Mouse (Mus musculus) liver, embryonic 13.5 days (tissue): ENCODE measurements around the gene Thap7. TPM values are rescaled to one million over a fixed set of nuclear protein-coding genes. Genes with fewer than 3 reads are reported as not detected.
"Not testable (repeated sequence)": the region's sequence is repeated elsewhere in the genome, so short reads cannot be mapped to it uniquely, and the experiment has no call there.

ENCODE experiments used
- ATAC-seq: fragments of 200-750 bp; cut with Nextera tagmentation; 2 replicates; pipeline ENCODE4 v1.8.0; 2017; ENCODE audit warnings: low read depth, mild to moderate bottlenecking, moderate number of reproducible peaks, moderate library complexity
- DNase-seq: peaks from one replicate; pipeline ENCODE4 v3.0.0; 2022
- H3K27ac ChIP-seq: fragments of 300-500 bp; sonication (generic); 2 replicates; pipeline ENCODE4 v1.5.1; 2015; ENCODE audit warnings: moderate library complexity, mild to moderate bottlenecking, inconsistent platforms
- H3K27me3 ChIP-seq: fragments of 300-500 bp; sonication (generic); 2 replicates; pipeline ENCODE4 v1.6.1; 2015; ENCODE audit warnings: mild to moderate bottlenecking, inconsistent platforms
- H3K36me3 ChIP-seq: fragments of 300-500 bp; sonication (generic); 2 replicates; pipeline ENCODE4 v1.6.1; 2015; ENCODE audit warnings: mild to moderate bottlenecking, inconsistent platforms
- H3K4me1 ChIP-seq: fragments of 300-500 bp; sonication (generic); replicated peaks from 2 replicates; pipeline ENCODE4 v1.6.1; 2015; ENCODE audit warnings: inconsistent platforms
- H3K4me2 ChIP-seq: fragments of 300-500 bp; sonication (generic); 2 replicates; pipeline ENCODE4 v1.6.1; 2015; ENCODE audit warnings: inconsistent platforms, mild to moderate bottlenecking, moderate library complexity
- H3K4me3 ChIP-seq: fragments of 300-500 bp; sonication (generic); replicated peaks from 2 replicates; pipeline ENCODE4 v1.5.1; 2015; ENCODE audit warnings: mild to moderate bottlenecking, inconsistent platforms
- H3K9ac ChIP-seq: fragments of 300-500 bp; sonication (generic); 2 replicates; pipeline ENCODE4 v1.6.1; 2015; ENCODE audit warnings: mild to moderate bottlenecking, inconsistent platforms
- H3K9me3 ChIP-seq: fragments of 300-500 bp; sonication (generic); replicated peaks from 2 replicates; pipeline ENCODE4 v1.6.1; 2016; ENCODE audit warnings: inconsistent platforms
- WGBS: fragments of 180-500 bp; shearing (Covaris S2); methylation state at CpG from one replicate; pipeline ENCODE4 v1.1.7; 2015; ENCODE audit not compliant: insufficient replicate concordance; 5-methylcytosine and 5-hydroxymethylcytosine counted together
- polyA plus RNA-seq: library from polyadenylated mRNA; unstranded; fragments of >200 nt; fragmentation: Nextera tagmentation; extraction: Ambion mirVana; gene quantifications from 2 replicates; pipeline ENCODE4 v1.2.1, GENCODE M21; 2015

The Thap7 gene
- polyA plus RNA-seq, 1 experiment from 2014 or later: 32.0 TPM

GRCm38 (mm10) chr16:17508031-17508430 is 22.9 kb downstream of the Thap7 start:
- Histone ChIP-seq H3K4me3 (peak overlapping the region; percentile 76), H3K4me1 (peaks cover 33% of the 10 kb centered on the region), H3K27me3 (peaks cover 24% of the 10 kb centered on the region), H3K9ac (peak overlapping the region; percentile 75), H3K27ac (peak overlapping the region; percentile 91), H3K4me2 (peak overlapping the region; percentile 74), H3K36me3 (peaks cover 17% of the 10 kb centered on the region)
- DNase-seq, H3K9me3 ChIP-seq, ATAC-seq: not testable (repeated sequence)
- WGBS: 23% methylated on average over 3 of the region's 3 CpGs

DNA sequence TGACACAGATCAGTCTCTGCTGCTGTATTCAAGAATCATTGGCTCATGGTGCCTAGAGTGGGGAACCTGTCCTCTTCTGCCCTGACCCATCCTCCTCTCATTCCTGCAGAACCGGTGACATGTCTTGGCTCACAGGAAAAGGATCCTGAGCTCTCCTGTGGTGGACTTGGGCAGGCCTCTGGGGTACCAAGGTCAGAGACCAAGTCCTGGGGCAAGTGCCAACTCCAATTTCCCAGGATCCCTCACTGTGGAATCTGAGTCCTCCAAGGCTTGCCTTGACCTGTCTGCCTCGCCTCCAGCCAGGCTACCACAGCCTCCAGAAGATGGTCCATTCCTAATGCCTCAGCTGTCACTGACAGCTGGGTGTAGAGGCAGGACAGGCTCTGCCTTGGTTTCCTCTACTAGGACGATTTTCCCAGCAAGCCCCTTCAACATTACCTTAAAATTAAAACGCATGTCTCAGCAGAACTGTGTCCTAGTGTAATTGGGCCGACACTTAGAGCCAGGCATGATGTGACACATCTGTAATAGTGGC is 23.9 kb downstream of the Thap7 start:
- H3K4me3 ChIP-seq: no peak overlapping the region
- H3K9me3 ChIP-seq: no peaks in the 10 kb centered on the region
- no peak for DNase-seq
- peaks cover 8% of the 10 kb centered on the region for H3K36me3 ChIP-seq
- H3K27ac ChIP-seq: no peak overlapping the region
- peaks cover 29% of the 10 kb centered on the region for H3K27me3 ChIP-seq
- 73% methylated on average over 5 of the region's 5 CpGs for WGBS
- ATAC-seq: no peak
- H3K9ac ChIP-seq: no peak overlapping the region
- H3K4me1 ChIP-seq: peaks cover 25% of the 10 kb centered on the region
- no peak overlapping the region for H3K4me2 ChIP-seq

DNA sequence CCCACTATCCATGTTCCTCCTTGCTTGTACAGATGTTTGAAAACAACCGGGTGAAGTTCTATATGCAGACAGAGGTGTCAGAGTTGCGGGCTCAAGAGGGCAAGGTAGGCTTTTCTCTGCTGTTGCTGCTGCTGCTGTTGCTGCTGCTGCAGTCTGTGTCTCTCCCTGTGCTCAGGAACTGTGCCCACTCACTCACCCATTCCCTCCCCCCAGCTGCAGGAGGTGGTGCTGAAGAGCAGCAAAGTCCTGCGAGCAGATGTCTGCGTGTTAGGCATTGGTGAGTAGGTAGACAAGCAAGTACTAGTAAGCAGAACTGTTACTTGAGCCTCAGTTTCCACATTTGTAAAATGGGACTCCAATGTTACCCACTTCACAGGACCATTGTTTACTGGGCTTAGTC is 28.3 kb downstream of the Thap7 start:
- WGBS: 66% methylated on average over 4 of the region's 4 CpGs
- H3K27me3 ChIP-seq: peaks cover 33% of the 10 kb centered on the region
- no peak overlapping the region for H3K4me2 ChIP-seq
- ATAC-seq (no peak), DNase-seq (no peak)
- no peak overlapping the region for H3K27ac ChIP-seq
- no peak overlapping the region for H3K9ac ChIP-seq
- H3K36me3 ChIP-seq: no peaks in the 10 kb centered on the region
- no peaks in the 10 kb centered on the region for H3K4me1 ChIP-seq
- no peak overlapping the region for H3K4me3 ChIP-seq
- no peaks in the 10 kb centered on the region for H3K9me3 ChIP-seq

DNA sequence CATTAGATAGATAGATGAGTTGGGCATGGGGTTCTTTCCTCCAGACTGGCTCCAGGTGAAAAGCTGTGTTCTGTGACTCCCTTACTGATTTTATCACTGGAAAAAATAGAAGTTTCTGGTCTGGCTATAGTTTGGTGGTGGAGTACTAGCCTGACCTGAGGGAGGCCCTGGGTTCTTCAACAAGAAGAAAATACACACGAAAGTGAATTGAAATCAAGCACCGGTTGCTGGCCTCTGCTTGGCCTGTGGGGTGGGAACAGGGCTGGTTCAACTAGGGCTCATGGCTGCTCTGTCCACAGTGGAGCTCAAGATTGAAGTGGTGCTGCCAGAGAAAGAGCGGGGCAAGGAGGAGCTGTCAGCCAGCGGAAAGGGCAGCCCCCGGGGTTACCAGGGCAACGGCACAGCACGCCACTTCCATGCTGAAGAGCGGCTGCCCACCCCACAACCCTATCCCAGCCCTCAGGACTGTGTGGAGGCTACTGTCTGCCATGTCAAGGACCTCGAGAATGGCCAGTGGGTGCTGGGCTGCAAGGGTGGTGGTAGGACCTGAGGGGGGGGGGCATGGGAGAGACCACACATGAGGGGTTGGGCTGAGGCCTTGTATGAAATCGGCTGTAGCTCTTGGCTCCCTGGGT is 31.6 kb downstream of the Thap7 start:
- H3K27ac ChIP-seq: no peak overlapping the region
- H3K9ac ChIP-seq: no peak overlapping the region
- WGBS: 52% methylated on average over 10 of the region's 10 CpGs
- H3K27me3 ChIP-seq: peaks cover 15% of the 10 kb centered on the region
- H3K9me3 ChIP-seq: no peaks in the 10 kb centered on the region
- no peak overlapping the region for H3K4me3 ChIP-seq
- H3K4me1 ChIP-seq: 0 out of 2 replicates have a peak, but pooled peaks cover 4% of the 10 kb centered on the region
- H3K36me3 ChIP-seq: no peaks in the 10 kb centered on the region
- ATAC-seq (no peak), DNase-seq (no peak)
- H3K4me2 ChIP-seq: no peak overlapping the region

DNA sequence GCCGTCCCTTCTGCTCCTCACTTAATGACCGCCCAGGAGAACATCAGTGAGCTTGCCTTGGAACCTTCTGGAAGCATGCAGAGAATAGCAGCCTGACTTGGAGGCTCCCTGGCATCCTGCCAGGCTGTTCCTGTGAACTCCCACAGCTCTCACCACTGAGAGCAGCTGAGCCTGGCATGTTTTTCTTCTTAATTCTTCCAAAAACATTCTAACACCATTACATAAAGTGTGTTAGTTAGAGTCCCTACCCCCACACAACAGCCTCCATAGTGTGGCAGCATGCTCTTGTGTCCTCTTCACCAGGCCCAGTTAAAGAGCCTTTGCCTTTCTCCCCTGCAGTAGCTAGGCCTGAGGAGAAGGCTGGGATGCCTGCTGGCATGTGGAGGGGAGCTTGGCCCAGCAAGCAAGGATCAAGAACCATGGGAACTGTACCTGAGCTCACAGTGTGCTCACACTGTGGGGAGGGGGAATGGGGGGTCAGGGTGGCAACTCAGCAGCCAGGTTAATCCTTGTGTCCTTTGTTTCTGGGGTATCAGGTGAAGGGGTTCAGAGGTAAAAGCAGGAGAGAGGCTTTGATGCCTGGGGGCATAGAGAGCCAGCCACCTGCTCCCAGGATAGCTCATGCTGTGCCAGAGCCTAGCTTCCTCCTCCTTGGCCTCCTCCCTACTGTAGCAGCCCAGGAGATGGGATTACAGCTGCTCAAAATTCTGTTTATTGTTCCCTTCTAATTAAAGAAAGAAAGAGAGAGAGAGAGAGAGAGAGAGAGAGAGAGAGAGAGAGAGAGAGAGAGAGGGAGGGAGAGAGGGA is 34.2 kb downstream of the Thap7 start:
- no peak for DNase-seq
- Histone ChIP-seq H3K4me3 (no peak overlapping the region), H3K36me3 (no peaks in the 10 kb centered on the region), H3K27ac (no peak overlapping the region), H3K9me3 (no peaks in the 10 kb centered on the region), H3K4me2 (no peak overlapping the region), H3K27me3 (0 out of 2 replicates have a peak, but pooled peaks cover 5% of the 10 kb centered on the region), H3K9ac (no peak overlapping the region), H3K4me1 (0 out of 2 replicates have a peak, but pooled peaks cover 4% of the 10 kb centered on the region)
- ATAC-seq: no peak
- 54% methylated on average over 2 of the region's 2 CpGs for WGBS

GRCm38 (mm10) chr16:17491896-17492561 is 38.9 kb downstream of the Thap7 start:
- no peak overlapping the region for H3K4me3 ChIP-seq
- no peak overlapping the region for H3K4me2 ChIP-seq
- peaks cover 8% of the 10 kb centered on the region for H3K36me3 ChIP-seq
- H3K27me3 ChIP-seq: peaks cover 23% of the 10 kb centered on the region
- H3K27ac ChIP-seq: no peak overlapping the region
- H3K9me3 ChIP-seq: no peaks in the 10 kb centered on the region
- H3K4me1 ChIP-seq: peaks cover 22% of the 10 kb centered on the region
- ATAC-seq (no peak), DNase-seq (no peak)
- no peak overlapping the region for H3K9ac ChIP-seq
- 40% methylated on average over 5 of the region's 5 CpGs for WGBS

GRCm38 (mm10) chr16:17491154-17491553 is 39.8 kb downstream of the Thap7 start:
- Histone ChIP-seq H3K36me3 (peaks cover 15% of the 10 kb centered on the region), H3K27ac (no peak overlapping the region), H3K27me3 (peaks cover 23% of the 10 kb centered on the region), H3K4me2 (no peak overlapping the region), H3K4me3 (no peak overlapping the region), H3K9ac (no peak overlapping the region), H3K9me3 (no peaks in the 10 kb centered on the region), H3K4me1 (peaks cover 18% of the 10 kb centered on the region)
- ATAC-seq (no peak), DNase-seq (no peak)
- WGBS: 68% methylated on average over 5 of the region's 5 CpGs

DNA sequence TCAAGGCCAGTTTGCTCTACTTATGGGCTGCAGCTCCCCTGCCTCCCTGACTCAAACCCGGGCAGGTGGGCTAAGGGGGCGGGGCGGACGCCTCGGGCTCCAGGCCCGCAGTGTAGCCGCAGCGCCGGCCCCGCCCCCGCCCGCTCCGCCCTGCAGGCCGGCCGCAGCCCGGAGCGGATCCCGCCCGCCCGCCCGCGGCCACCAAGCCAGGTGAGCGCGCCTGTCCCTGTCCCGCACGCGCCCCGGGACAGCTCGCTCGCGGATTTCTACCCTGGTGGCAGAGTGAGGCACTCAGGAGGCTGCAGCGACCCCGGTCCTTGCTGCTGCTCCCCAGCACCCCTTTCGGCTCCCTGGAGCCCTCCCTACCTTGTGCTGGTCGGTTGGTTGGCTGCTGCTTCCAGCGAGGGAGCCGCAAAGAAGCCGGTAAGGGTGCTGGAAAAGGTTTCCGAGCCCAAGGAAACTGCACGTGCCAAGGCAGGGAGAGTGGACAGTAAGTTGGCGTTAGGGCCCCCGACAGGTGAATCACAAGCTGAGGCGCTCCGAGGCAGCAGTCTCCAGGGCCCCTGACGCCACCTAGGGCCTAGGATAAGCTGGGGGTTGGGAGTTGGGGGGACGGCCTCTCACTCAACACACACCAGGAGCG is 41.3 kb downstream of the Thap7 start, which contains the start of gene Aifm3:
Gene Aifm3, plus strand, starts transcription at position 143 of the 643 bp plus-strand sequence.
- H3K27ac ChIP-seq: no peak within 1 kb of the TSS
- no peak for DNase-seq

DNA sequence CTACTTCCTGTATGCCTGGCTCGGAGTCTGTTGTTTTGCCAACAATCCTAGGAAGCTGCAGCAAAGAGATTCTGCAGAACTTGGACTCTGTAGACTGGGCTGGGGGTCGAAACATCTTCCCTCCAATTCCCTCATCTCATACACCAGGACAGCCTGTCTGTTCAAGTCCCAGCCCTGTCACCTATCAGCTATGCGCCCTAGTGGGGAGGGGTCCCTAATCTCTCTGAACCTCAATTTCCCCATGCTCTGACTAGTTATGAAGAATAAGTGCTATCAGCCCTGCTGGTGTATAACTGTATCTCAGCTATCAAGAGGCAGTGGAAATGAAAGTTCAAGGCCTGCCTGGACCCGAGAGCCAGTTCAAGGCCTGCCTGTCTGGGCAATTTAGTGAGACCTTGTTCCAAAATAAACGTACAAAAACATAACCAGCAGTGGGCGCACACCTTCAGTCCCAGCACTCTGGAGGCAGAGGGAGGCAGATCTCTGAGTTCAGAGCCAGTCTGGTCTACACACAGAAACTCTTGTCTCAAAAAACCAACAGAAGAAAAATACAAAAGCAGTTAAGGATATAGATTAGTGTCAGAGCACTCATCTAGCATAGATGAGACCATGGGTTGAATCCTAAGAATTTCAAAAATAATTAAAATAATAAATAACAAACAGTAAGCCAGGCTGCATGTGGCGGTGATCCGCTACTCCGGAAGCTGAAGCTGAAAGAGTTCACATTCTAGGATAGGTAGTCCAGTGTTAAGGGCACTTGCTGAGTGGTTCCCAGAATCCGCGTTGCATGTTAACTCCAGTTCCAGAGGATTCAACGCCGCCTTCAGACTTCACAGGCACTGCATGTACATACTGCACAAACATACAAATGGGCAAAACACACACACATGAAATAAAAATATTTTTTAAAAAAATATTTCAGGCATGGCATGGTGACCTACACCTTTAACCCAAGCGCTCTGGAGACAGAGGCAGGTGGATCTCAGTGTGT is 42.2 kb downstream of the Thap7 start:
- 48% methylated on average over 14 of the region's 14 CpGs for WGBS
- no peak for DNase-seq
- H3K9ac ChIP-seq: peak overlapping the region; percentile 59; the same call in 1 of the 2 replicates
- H3K4me2 ChIP-seq: peak overlapping the region; percentile 75
- H3K4me1 ChIP-seq: peaks cover 18% of the 10 kb centered on the region
- peak overlapping the region; percentile 56 for H3K4me3 ChIP-seq
- no peaks in the 10 kb centered on the region for H3K9me3 ChIP-seq
- no peak overlapping the region for H3K27ac ChIP-seq
- ATAC-seq: no peak
- peaks cover 23% of the 10 kb centered on the region for H3K27me3 ChIP-seq
- H3K36me3 ChIP-seq: peaks cover 39% of the 10 kb centered on the region

More for the DNA sequence above, 41.3 kb downstream of the Thap7 start, which contains the start of gene Aifm3:
- Histone ChIP-seq H3K9me3 (no peaks in the 10 kb centered on the region), H3K4me3 (peak within 1 kb of the TSS; percentile 56), H3K27me3 (peaks cover 23% of the 10 kb centered on the region), H3K9ac (peak within 1 kb of the TSS; percentile 59), H3K36me3 (peaks cover 31% of the 10 kb centered on the region), H3K4me2 (peak within 1 kb of the TSS; percentile 75), H3K4me1 (peaks cover 18% of the 10 kb centered on the region)
- peak; percentile 75 for ATAC-seq
- WGBS: 3% methylated on average over 47 of the region's 47 CpGs

DNA sequence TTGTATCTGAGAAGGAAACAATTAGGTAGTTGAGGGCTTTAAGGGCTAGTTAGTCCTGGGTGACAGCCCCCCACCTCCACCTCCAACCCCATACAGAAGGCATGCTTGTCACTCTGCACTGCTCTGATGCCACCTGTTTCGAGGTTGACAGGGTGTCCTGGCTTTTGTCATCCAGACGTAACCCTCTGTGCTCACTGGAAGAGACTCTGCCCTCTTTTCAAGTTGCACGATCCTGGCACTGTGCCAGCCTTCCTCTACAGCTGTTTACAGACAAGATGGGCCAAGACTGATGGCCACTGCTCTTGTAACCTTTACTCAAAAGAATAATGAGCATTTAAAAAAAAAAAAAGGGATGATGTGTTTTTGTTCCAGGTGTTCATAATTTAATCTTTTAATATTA is 44.4 kb downstream of the Thap7 start:
- H3K9me3 ChIP-seq: no peaks in the 10 kb centered on the region
- no peak for ATAC-seq
- H3K4me2 ChIP-seq: no peak overlapping the region
- DNase-seq: no peak
- 63% methylated on average over 3 of the region's 3 CpGs for WGBS
- H3K27ac ChIP-seq: no peak overlapping the region
- H3K9ac ChIP-seq: no peak overlapping the region
- no peak overlapping the region for H3K4me3 ChIP-seq
- peaks cover 20% of the 10 kb centered on the region for H3K27me3 ChIP-seq
- H3K36me3 ChIP-seq: peaks cover 56% of the 10 kb centered on the region
- H3K4me1 ChIP-seq: peaks cover 28% of the 10 kb centered on the region
